Mouse (Mus musculus) left cerebral cortex, postnatal 14 days (tissue): ENCODE measurements at regions not wholly inside any gene's neighbourhood (a gene's known extent, or its start where the extent isn't known, plus 50 kb on each side); places are given as distances from the start of the nearest gene placed in this dataset.

Source experiments
- DNase-seq, 2 experiments: peaks; one replicate each; pipeline ENCODE4 v3.0.0; 2021 to 2022; ENCODE audit warnings: low spot score in 2 of 2, mixed read lengths in 1 of 2
- intact Hi-C: fragments of 180-260 bp; cut with DNase I; formaldehyde crosslinking; loops from one replicate; pipeline ENCODE4 v1.15.1; 2025

DNA sequence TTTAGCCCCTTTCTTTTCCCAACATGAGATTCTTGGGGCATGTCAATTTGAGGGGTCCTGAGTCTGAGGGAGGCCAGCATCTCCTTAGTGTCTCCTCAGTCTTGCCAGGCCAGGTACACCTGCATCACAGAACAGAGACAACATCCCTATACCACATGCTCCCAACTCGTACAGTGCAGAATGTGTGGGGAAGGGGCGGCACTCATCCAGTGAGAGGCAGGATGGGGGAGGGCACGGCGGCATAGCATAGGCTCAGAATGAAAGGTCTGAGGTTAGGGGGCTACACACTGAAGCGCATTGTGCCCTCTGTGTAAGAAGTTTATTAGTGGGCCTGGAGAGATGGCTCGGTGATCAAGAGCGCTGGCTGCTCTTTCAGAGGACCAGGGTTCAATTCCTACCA, 256.4 kb upstream of the Hs6st1 start:
- intact Hi-C loops = no loop called here
- DNase-seq = no peak

GRCm38 (mm10) chr1:35813625-35814024, 254.6 kb upstream of the Hs6st1 start:
- intact Hi-C loops = no loop called here
- DNase-seq = no peak

GRCm38 (mm10) chr1:35814207-35814606, 254.0 kb upstream of the Hs6st1 start:
- no peak for DNase-seq
- intact Hi-C loops = no loop called here

DNA sequence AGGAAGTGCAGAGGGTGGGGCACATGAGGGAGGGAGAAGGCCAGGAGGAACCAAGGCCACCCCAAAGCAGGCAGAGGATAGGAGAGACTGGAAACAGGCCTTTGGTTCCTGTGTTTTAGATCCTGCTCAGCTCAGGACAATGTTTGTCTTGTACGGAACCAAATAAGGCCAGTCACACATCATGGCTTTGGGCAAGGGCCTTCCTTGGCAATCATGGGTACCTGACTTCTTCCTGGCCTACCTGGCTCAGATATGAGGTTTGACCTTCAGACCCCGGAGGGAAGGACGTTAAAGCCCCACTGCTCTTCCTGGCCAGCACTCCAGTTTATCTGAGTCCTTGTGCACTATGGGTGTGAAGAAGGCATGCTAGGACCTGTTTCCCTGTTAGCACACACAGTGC, 253.4 kb upstream of the Hs6st1 start:
- no peak for DNase-seq
- intact Hi-C loops = no loop called here

GRCm38 (mm10) chr1:35821791-35822190, 246.4 kb upstream of the Hs6st1 start:
- DNase-seq = no peak
- intact Hi-C loops = no loop called here

- DNase-seq = no peak
- intact Hi-C loops = no loop called here
These were observed 245.6 kb upstream of the Hs6st1 start for GRCm38 (mm10) chr1:35822376-35823202.

GRCm38 (mm10) chr1:35823496-35823895, 244.7 kb upstream of the Hs6st1 start:
- DNase-seq = no peak
- intact Hi-C loops = no loop called here

- peak in 1 of 2 experiments; percentile 44 for DNase-seq
These were observed 244.0 kb upstream of the Hs6st1 start for GRCm38 (mm10) chr1:35823981-35824880.

DNA sequence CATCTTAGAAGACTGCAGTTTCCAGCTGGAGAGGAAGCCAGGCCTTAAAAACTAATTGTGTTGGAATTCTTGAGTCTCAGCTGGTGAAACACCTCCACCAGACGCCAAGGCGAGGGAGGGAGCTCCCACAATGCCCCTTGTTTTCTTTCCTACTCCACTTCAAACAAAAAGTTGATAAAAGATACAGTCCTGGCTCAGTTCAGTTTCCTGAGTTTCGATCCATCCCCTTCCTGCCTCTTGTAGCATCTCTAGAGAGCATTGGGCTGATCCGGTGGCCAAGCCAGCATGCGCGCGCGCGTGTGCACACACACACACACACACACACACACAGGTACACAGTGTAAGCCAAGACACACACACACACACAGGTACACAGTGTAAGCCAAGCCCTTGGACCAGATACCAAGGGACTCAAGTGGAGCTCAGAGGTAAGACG, 242.7 kb upstream of the Hs6st1 start:
- intact Hi-C loops = no loop called here

More at GRCm38 (mm10) chr1:35823981-35824880, 244.0 kb upstream of the Hs6st1 start:
- intact Hi-C loops = no loop called here

GRCm38 (mm10) chr1:35826575-35827114, 241.6 kb upstream of the Hs6st1 start:
- DNase-seq = peak; percentile 29 to 44
- intact Hi-C loops = no loop called here

More for the DNA sequence above, 242.7 kb upstream of the Hs6st1 start:
- no peak for DNase-seq

DNA sequence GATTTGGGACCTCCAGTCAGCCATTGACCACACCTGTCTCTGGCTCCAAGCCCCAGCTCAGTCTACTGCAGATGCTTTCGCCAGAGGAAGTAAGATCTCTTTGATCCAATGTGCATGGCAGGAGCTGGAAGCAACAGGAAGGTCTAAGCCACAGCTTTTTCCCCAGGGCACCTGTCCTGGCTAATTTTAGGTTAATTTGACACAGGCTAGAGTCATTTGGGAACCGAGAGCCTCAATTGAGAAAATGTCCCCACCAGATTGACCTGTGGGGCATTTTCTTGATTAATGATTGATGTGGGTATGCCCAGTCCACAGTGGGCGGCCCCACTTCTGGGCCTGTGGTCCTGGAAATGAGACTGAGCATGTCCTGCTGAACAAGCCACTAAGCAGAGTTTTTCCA, 240.7 kb upstream of the Hs6st1 start:
- intact Hi-C loops = no loop called here
- no peak for DNase-seq

DNA sequence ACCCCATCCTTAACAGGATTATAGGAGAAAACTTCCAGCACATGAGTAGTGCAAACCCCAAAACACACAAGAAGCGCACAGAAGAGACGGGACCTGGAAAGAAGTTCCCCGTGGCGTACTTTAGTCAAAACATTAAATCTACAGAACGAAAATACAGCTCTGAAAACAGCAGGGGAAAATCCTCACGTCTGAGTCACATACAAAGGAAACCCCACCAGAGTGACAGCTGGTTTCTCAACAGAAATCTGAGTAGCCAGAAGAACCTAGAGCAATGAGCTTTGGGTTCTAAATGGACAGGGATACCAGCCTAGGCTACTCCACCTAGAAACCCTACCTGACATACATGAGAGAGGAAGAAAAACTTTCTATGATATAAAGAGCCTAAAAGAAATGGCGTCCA, 234.0 kb upstream of the Hs6st1 start:
- no peak for DNase-seq
- intact Hi-C loops = no loop called here

GRCm38 (mm10) chr1:35836552-35836951, 231.6 kb upstream of the Hs6st1 start:
- DNase-seq = no peak
- intact Hi-C loops = no loop called here

DNA sequence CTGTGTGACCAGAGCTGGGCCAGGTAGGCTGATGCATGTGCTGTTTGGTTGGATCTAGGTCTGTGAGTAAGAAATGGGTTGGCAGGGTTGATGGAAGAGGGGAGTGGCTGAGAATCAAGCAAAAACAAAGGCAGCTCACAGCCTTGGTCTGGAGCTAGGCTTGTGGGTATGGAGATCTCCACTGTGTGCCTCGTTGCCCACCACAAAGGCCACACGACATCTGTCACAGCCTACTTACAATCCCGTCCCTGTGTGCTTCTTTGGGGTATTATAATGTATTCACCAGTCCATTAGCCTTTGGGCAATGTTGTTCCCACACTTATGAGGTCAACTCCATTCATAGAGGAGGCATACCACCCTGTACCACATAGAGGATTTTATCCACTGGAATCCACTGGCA, 229.6 kb upstream of the Hs6st1 start:
- no peak for DNase-seq
- intact Hi-C loops = no loop called here

DNA sequence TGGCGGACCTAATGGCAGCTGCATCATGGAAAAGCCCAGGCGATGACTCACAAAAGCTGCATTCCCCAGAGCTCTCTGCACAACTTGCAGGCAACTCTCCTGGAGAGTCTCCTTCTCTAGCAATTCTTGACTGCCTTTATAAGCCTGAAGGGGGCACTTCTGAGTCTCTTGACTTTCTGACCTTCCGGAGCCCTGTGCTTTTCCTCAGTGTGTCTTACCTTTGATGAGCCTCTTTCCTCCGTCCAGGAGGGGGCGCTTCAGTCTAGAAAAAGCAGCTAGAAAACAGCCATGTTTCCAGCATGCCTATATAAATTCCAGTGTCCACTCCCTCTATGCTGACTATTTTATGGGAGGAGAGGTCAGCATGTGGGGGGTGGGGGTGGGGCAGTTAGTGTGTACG, 228.8 kb upstream of the Hs6st1 start:
- no peak for DNase-seq

GRCm38 (mm10) chr1:35841626-35842025, 226.6 kb upstream of the Hs6st1 start:
- DNase-seq = no peak
- intact Hi-C loops = no loop called here

More for the DNA sequence above, 228.8 kb upstream of the Hs6st1 start:
- intact Hi-C loops = no loop called here

DNA sequence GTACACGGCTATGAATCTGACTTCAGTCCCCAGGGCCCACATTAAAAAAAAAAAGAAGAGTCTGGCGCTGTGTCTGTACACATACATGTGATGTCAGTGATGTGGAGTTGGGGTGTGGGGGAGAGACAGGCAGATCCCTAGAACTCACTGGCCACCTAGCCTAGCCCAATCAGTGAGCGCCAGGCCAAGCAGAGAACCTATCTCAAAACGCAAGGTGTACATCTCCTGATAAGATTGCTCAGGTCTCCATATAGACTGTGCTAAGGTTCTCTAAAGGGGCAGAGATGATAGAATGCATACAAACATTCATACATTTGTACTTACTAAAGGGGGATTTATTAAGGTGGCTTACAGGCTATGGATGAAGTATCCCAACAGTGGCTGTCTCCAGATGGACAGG, 225.5 kb upstream of the Hs6st1 start:
- intact Hi-C loops = no loop called here
- DNase-seq = no peak

DNA sequence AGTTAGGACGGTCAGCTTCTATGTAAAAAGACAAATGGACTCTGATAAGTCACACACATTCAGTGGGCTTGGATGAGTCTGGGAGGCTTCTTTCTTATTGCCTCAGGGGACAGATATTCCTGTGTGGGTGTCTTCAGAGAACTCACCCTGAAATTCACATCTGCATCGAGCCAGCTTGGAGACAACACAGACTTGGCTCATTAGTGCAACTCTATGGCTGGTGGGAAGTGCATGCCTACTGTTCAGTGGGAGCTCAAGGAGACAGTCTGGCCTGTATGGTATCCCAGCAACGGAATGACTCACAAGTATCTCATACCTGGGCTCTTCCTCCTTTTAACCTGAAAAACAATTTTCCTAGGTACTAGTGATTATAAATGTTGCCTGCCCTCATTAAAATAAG, 224.6 kb upstream of the Hs6st1 start:
- intact Hi-C loops = no loop called here
- no peak for DNase-seq

DNA sequence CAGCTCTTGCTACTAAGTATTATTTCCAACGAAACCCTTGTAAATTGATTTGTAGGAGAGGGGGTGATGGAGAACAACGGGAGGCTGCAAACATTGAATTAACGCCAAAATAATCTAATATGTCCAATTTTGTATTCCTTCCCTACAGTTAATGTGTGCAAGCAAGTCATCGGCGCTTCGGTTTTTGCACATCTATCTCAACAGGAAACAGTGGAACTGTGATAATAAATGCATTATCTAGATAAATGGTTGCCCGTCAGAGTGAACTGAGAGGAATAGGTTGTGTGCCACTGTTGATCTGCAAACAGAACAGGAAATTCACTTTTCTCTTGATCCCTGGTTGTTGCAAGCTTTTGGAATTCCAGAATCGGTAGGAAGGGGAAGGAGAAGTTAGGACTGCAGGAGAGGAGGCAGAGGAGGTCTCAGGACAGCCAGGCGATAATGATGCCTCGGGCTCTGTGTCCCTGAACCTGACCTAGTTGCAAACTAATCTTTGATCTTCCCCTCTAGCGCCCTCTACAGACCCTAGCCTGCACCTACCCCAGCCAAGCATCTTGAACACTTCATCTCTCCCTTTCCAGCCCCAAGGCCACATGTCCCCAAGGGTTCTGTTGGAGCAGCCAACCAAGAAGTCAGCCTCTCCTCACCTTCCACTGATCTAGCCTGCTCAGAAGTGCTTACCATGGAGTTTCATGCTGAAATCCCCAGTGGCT, 221.8 kb upstream of the Hs6st1 start:
- no peak for DNase-seq
- intact Hi-C loops = no loop called here
